Mouse (Mus musculus): Measurements from ENCODE around the gene Specc1l.

GRCm38 (mm10) chr10:75307130-75307529 is 95.3 kb downstream of the Specc1l start:
- TF ChIP-seq GATA1 (IDR thresholded peaks at IDR 0.05; ENCODE audit: low read length) (no peak), TAL1 (IDR thresholded peaks at IDR 0.05; ENCODE audit: low read length) (no peak)

All from erythroblast, embryonic 14.5 days (primary cell).